Mouse (Mus musculus) cerebellum, adult 2 months (tissue): ENCODE measurements around the gene Lman2.

ENCODE experiments used
- CTCF ChIP-seq: fragments of 200-500 bp; IDR thresholded peaks from 2 replicates; pipeline ENCODE4 v1.5.1; 2011; ENCODE audit warnings: low read depth, mild to moderate bottlenecking, control low read depth, low read length, moderate library complexity, borderline replicate concordance; ENCODE audit not compliant: insufficient read depth
- POLR2A ChIP-seq: fragments of 200-500 bp; IDR thresholded peaks from 2 replicates; pipeline ENCODE4 v1.6.1; 2011; ENCODE audit warnings: low read length, control low read depth, borderline replicate concordance; ENCODE audit not compliant: insufficient read depth

DNA sequence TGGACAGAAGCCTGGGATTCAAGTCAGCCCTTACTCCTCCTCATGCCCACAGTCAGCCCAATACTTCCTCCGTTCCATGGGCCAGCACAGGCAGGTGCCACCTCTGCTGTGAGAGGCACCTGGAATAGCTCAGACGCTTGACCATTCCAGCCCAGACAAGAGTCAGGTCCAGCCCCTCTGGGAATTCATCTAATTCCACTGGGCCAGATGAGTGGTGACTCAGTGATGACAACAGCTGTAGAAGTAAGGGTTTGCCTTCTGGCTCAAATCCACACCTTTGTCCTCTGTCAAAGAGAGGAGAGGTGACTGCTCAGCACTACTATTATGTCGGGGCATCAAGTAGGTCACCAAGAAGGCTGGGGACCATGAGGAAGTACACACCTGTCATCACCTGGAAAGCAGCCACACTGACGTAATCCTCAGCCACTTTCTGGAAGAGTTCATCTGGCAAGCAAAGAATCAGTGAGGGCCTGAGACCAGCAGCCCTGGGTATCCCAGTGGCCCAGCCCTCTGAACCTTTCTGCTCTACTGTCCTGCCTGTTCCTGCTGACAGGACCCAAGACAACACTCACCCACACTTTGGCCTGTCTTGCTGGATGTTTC lies 42.6 kb downstream of the Lman2 start, which contains the start of gene Prelid1:
- no peak for TF ChIP-seq CTCF
- TF ChIP-seq POLR2A, result no peak
